9 mouse cellular contexts compared by ENCODE assay signal in genomic region chr8:120525832-120526231, GRCm38 (mm10).
DNase-seq lines count a peak whose midpoint lies in the region; ATAC-seq and TF ChIP-seq lines count a peak whose summit lies in the region.
"Had no signal": no experiment of that assay in that cellular context is flagged by ENCODE, and none has a peak within 500 bp of the region (broad histone marks: within the 10 kb centered on the region; RNA-seq: fewer than 3 reads in every experiment).

No protein-coding gene starts in this region.

- peaks cover 90% of the 10 kb centered on the region for H3K27me3 ChIP-seq in midbrain, embryonic 10.5 days (ENCODE audit: low read depth, poor library complexity, severe bottlenecking)
- H3K27me3 ChIP-seq in midbrain, postnatal 0 days (ENCODE audit: insufficient read depth, low read length), result no peaks in the 10 kb centered on the region
- H3K27me3 ChIP-seq in heart, embryonic 16.5 days (ENCODE audit: control insufficient read depth, insufficient read depth, low read length), result no peaks in the 10 kb centered on the region
- H3K27me3 ChIP-seq in stomach, embryonic 15.5 days (replicated peaks), result no peaks in the 10 kb centered on the region

- DNase-seq in adrenal gland, adult 2 months, result peak; percentile 69
- DNase-seq in adrenal gland, postnatal 25 days, result no peak
- no peak for DNase-seq in midbrain, embryonic 10.5 days (ENCODE audit: low spot score)
- no peak for DNase-seq in midbrain, postnatal 0 days (ENCODE audit: low spot score)
- DNase-seq in thymus, postnatal 4 days, result no peak
- DNase-seq in spleen, adult 12 weeks (ENCODE audit: low spot score), result no peak
- DNase-seq: thymus, postnatal 25 days had no signal

- H3K27ac ChIP-seq in midbrain, embryonic 10.5 days (replicated peaks), result peak overlapping the region; percentile 55
- no peak overlapping the region for H3K27ac ChIP-seq in midbrain, postnatal 0 days (ENCODE audit: low read depth, low read length)
- H3K27ac ChIP-seq in heart, embryonic 16.5 days (ENCODE audit: low read length), result peak overlapping the region; percentile 91
- peak overlapping the region; percentile 37; the same call in 1 of the 2 replicates for H3K27ac ChIP-seq in stomach, embryonic 15.5 days

- H3K4me3 ChIP-seq in midbrain, embryonic 10.5 days, result no peak overlapping the region
- H3K4me3 ChIP-seq in midbrain, postnatal 0 days (ENCODE audit: low read depth, low read length), result no peak overlapping the region
- no peak overlapping the region for H3K4me3 ChIP-seq in heart, embryonic 16.5 days (ENCODE audit: low read length)
- no peak overlapping the region for H3K4me3 ChIP-seq in stomach, embryonic 15.5 days (replicated peaks)

- H3K9me3 ChIP-seq in midbrain, embryonic 10.5 days (replicated peaks), result no peaks in the 10 kb centered on the region
- H3K9me3 ChIP-seq in midbrain, postnatal 0 days (ENCODE audit: low read length), result no peaks in the 10 kb centered on the region
- no peaks in the 10 kb centered on the region for H3K9me3 ChIP-seq in heart, embryonic 16.5 days (replicated peaks; ENCODE audit: control insufficient read depth, low read length)
- H3K9me3 ChIP-seq in stomach, embryonic 15.5 days, result no peaks in the 10 kb centered on the region

- no peaks in the 10 kb centered on the region for H3K36me3 ChIP-seq in midbrain, embryonic 10.5 days
- no peaks in the 10 kb centered on the region for H3K36me3 ChIP-seq in midbrain, postnatal 0 days (ENCODE audit: insufficient read depth, low read length)
- no peaks in the 10 kb centered on the region for H3K36me3 ChIP-seq in heart, embryonic 16.5 days (ENCODE audit: control insufficient read depth, insufficient read depth)
- H3K36me3 ChIP-seq in stomach, embryonic 15.5 days, result no peaks in the 10 kb centered on the region

- no peak overlapping the region for H3K4me2 ChIP-seq in midbrain, postnatal 0 days (ENCODE audit: low read depth, low read length, poor library complexity, severe bottlenecking)
- H3K4me2 ChIP-seq in heart, embryonic 16.5 days (ENCODE audit: low read depth, low read length), result peak overlapping the region; percentile 25; the same call in 1 of the 2 replicates
- H3K4me2 ChIP-seq in stomach, embryonic 15.5 days, result no peak overlapping the region

- H3K9ac ChIP-seq in midbrain, postnatal 0 days (replicated peaks; ENCODE audit: low read length, poor library complexity, severe bottlenecking), result no peak overlapping the region
- H3K9ac ChIP-seq in heart, embryonic 16.5 days (ENCODE audit: low read length), result peak overlapping the region; percentile 58
- no peak overlapping the region for H3K9ac ChIP-seq in stomach, embryonic 15.5 days

- peaks cover 94% of the 10 kb centered on the region for H3K4me1 ChIP-seq in midbrain, embryonic 10.5 days
- H3K4me1 ChIP-seq in midbrain, postnatal 0 days (ENCODE audit: insufficient read depth, low read length), result peaks cover 12% of the 10 kb centered on the region; the same call in 1 of the 2 replicates
- peaks cover 62% of the 10 kb centered on the region for H3K4me1 ChIP-seq in heart, embryonic 16.5 days (ENCODE audit: control insufficient read depth, insufficient read depth, low read length)
- peaks cover 43% of the 10 kb centered on the region for H3K4me1 ChIP-seq in stomach, embryonic 15.5 days

- no peak for TF ChIP-seq CTCF in midbrain, postnatal 0 days (IDR thresholded peaks at IDR 0.05)

- no peak for ATAC-seq in midbrain, postnatal 0 days (ENCODE audit: low FRiP score)
- peak; percentile 84 for ATAC-seq in heart, embryonic 16.5 days (replicated peaks; ENCODE audit: extremely low read depth, insufficient read depth, low FRiP score)
- ATAC-seq in stomach, embryonic 15.5 days (ENCODE audit: insufficient read depth, low FRiP score, low read depth), result peak; percentile 42; the same call in 1 of the 2 replicates

- 73% methylated on average over 6 of the region's 6 CpGs for WGBS in midbrain, embryonic 10.5 days
- WGBS in midbrain, postnatal 0 days, result 58% methylated on average over 6 of the region's 6 CpGs
- WGBS in heart, embryonic 16.5 days, result 45% methylated on average over 6 of the region's 6 CpGs
- WGBS in stomach, embryonic 15.5 days, result 35% methylated on average over 6 of the region's 6 CpGs
